Mouse (Mus musculus) neural tube, embryonic 12.5 days (tissue): ENCODE results near the gene Bcl7c. TPM values are rescaled to one million over a fixed set of nuclear protein-coding genes. Genes with fewer than 3 reads are reported as not detected.

Source experiments
- ATAC-seq: fragments of 200-750 bp; cut with Nextera tagmentation; 2 replicates; pipeline ENCODE4 v1.8.0; 2017; ENCODE audit warnings: low read depth, mild to moderate bottlenecking, moderate TSS enrichment, moderate library complexity; ENCODE audit not compliant: low FRiP score
- H3K27ac ChIP-seq: fragments of 300-500 bp; sonication (generic); 2 replicates; pipeline ENCODE4 v1.5.1; 2016
- H3K27me3 ChIP-seq: fragments of 300-500 bp; sonication (generic); replicated peaks from 2 replicates; pipeline ENCODE4 v1.6.1; 2016; ENCODE audit warnings: mild to moderate bottlenecking
- H3K36me3 ChIP-seq: fragments of 300-500 bp; sonication (generic); 2 replicates; pipeline ENCODE4 v1.6.1; 2016; ENCODE audit warnings: mild to moderate bottlenecking
- H3K4me1 ChIP-seq: fragments of 300-500 bp; sonication (generic); 2 replicates; pipeline ENCODE4 v1.6.1; 2016
- H3K4me2 ChIP-seq: fragments of 300-500 bp; sonication (generic); replicated peaks from 2 replicates; pipeline ENCODE4 v1.6.1; 2016; ENCODE audit warnings: mild to moderate bottlenecking
- H3K4me3 ChIP-seq: fragments of 300-500 bp; sonication (generic); 2 replicates; pipeline ENCODE4 v1.5.1; 2016
- H3K9ac ChIP-seq: fragments of 300-500 bp; sonication (generic); 2 replicates; pipeline ENCODE4 v1.6.1; 2016; ENCODE audit warnings: mild to moderate bottlenecking
- H3K9me3 ChIP-seq: fragments of 300-500 bp; sonication (generic); 2 replicates; pipeline ENCODE4 v1.6.1; 2016; ENCODE audit warnings: mild to moderate bottlenecking
- WGBS: fragments of 180-500 bp; shearing (Covaris S2); methylation state at CpG from one replicate; pipeline ENCODE4 v1.1.7; 2016; 5-methylcytosine and 5-hydroxymethylcytosine counted together
- polyA plus RNA-seq: library from polyadenylated mRNA; unstranded; fragments of >200 nt; fragmentation: Nextera tagmentation; extraction: Ambion mirVana; gene quantifications from 2 replicates; pipeline ENCODE4 v1.2.1, GENCODE M21; 2016

Gene Bcl7c
- 71.1 and 74.7 TPM in 2 replicates for polyA plus RNA-seq

DNA sequence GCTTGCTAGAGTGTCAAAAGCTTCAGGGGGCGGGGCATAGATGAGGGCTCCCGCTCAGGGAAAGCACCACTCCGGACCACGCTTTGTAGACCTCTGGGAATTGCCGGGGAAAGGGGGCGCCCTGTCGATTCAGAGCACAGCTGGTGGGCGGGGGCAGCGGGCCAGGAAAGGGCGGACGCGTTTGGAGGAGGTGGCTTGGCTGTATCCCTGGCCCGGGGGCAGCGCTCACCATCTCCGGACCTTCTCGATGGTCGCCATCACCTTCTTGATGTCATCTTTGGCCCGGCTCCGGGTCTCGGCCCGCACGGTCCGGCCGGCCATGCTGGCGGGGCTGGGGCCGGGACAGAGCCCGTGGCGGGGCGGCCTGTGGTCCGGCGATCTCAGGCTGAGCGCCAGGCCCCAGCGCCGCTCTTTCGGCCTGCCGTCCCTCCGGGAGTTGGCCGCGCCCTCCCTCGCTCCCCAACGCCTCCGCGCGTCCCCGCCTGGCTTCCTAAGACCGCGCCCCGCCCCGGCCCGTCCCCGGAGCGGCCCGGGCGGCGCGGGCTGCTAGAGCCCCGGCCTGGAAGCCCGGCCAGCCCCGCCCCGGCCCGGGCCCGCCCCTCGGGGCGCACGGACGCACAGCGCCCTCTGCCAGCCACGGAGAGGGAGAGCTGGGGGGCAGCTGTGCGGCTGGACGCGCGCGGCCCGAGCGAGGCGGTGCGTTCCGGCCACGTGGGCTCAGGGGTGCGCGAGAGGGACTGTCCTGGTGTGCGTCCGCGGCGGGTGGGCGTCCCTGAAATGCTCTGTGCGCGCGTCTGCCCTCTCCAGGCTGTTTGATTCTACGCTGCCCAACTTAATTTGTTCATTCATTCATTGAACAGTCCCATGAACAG, at the start of gene Bcl7c:
TSS of gene Bcl7c (minus strand) at position 727 of the 872 bp plus-strand sequence.
- peak within 1 kb of the TSS; percentile 84 for H3K9ac ChIP-seq
- no peaks in the 10 kb centered on the region for H3K27me3 ChIP-seq
- peak; percentile 81 for ATAC-seq
- under 1% methylated on average over 86 of the region's 90 CpGs for WGBS
- H3K4me1 ChIP-seq: peaks cover 28% of the 10 kb centered on the region
- H3K27ac ChIP-seq: peak within 1 kb of the TSS; percentile 90
- peaks cover 22% of the 10 kb centered on the region for H3K36me3 ChIP-seq
- no peaks in the 10 kb centered on the region for H3K9me3 ChIP-seq
- H3K4me3 ChIP-seq: peak within 1 kb of the TSS; percentile 80
- H3K4me2 ChIP-seq: peak within 1 kb of the TSS; percentile 62

DNA sequence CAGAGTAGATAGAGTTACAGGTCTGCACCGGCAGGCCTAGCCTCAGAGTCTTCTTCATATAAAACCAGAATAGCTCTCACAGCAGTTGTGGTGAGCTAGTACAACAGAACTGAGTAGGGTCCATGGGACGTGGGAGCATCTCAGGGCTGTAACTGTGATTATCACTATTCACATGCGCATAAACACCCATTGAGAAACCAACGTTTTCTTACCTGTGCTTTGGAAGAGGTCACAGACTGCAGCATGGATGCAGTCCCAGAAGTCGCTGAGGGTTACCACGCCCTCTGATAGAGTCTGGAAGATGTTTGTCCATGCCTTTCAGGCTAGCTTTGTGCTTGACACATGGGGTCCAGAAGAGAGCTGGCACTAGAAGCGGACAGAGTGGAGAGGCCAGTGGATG, 45.0 kb upstream of the Bcl7c start:
- Histone ChIP-seq H3K4me2 (no peak overlapping the region), H3K9me3 (no peaks in the 10 kb centered on the region), H3K27me3 (no peaks in the 10 kb centered on the region), H3K27ac (no peak overlapping the region), H3K4me3 (no peak overlapping the region), H3K9ac (no peak overlapping the region), H3K4me1 (0 out of 2 replicates have a peak, but pooled peaks cover 6% of the 10 kb centered on the region), H3K36me3 (peaks cover 94% of the 10 kb centered on the region)
- ATAC-seq: no peak
- WGBS: 90% methylated on average over 7 of the region's 7 CpGs

DNA sequence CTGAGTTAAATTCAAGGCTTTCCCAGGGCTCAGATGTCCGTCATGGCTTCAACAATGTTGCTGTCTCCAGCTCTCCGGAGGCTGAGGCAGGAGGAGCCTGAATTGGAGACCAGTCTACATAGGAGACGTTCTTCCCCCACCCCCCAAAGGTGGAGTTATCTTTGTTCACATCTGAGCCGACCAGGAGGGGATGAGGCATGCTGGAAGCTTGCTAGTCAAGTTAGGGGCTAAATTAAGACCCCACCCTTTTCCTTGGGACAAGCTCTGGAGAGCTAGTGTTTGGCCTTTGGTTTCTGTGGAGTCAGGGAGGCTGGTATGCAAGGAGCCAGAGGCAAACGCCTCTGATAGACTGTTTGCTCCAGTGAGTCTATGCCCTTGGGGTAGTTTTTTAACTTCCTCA, 44.4 kb upstream of the Bcl7c start:
- ATAC-seq: no peak
- H3K9me3 ChIP-seq: no peaks in the 10 kb centered on the region
- WGBS: 85% methylated on average over 5 of the region's 5 CpGs
- 0 out of 2 replicates have a peak, but pooled peaks cover 11% of the 10 kb centered on the region for H3K4me1 ChIP-seq
- H3K36me3 ChIP-seq: peaks cover 94% of the 10 kb centered on the region
- no peak overlapping the region for H3K4me2 ChIP-seq
- no peak overlapping the region for H3K4me3 ChIP-seq
- no peak overlapping the region for H3K9ac ChIP-seq
- H3K27me3 ChIP-seq: no peaks in the 10 kb centered on the region
- no peak overlapping the region for H3K27ac ChIP-seq

DNA sequence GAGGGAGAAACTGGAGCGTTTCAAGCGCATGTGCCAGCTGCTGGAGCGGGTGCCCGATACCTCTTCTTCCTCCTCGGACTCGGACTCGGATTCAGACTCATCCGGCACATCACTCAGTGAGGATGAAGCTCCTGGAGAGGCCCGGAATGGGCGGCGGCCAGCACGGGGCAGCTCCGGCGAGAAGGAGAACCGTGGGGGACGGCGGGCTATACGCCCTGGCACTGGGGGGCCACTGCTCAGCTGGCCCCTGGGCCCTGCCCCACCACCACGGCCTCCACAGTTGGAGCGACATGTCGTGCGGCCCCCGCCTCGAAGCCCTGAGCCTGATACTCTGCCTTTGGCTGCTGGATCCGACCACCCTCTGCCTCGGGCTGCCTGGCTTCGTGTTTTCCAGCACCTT, 43.3 kb upstream of the Bcl7c start:
- Histone ChIP-seq H3K27ac (no peak overlapping the region), H3K27me3 (no peaks in the 10 kb centered on the region), H3K4me3 (no peak overlapping the region), H3K4me2 (no peak overlapping the region), H3K9me3 (no peaks in the 10 kb centered on the region), H3K36me3 (peaks cover 88% of the 10 kb centered on the region), H3K9ac (no peak overlapping the region), H3K4me1 (peaks cover 22% of the 10 kb centered on the region)
- WGBS: 97% methylated on average over 27 of the region's 27 CpGs
- ATAC-seq: no peak

DNA sequence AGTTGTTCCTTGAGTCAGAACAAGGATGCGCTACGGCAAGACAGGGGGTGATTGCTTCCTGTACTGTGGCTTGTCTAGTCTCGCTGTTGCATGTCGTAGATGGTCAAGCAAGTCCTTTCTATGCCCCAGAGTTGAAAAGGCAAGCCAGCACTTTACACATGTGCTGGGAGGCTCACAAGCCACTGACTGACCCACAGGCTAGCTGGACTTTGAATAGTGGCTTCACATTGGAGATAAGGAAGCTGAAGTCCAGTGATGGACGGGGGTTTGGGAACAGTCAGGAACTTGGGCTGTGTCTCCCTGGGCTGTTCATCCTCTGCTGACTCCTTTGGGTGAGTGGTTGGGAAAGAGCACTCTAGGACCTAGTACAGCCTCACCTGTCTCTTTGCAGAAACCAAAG, 42.9 kb upstream of the Bcl7c start:
- 95% methylated on average over 5 of the region's 5 CpGs for WGBS
- no peak for ATAC-seq
- Histone ChIP-seq H3K9ac (no peak overlapping the region), H3K36me3 (peaks cover 83% of the 10 kb centered on the region), H3K27ac (no peak overlapping the region), H3K4me3 (no peak overlapping the region), H3K27me3 (no peaks in the 10 kb centered on the region), H3K4me1 (peaks cover 23% of the 10 kb centered on the region), H3K4me2 (no peak overlapping the region), H3K9me3 (no peaks in the 10 kb centered on the region)

DNA sequence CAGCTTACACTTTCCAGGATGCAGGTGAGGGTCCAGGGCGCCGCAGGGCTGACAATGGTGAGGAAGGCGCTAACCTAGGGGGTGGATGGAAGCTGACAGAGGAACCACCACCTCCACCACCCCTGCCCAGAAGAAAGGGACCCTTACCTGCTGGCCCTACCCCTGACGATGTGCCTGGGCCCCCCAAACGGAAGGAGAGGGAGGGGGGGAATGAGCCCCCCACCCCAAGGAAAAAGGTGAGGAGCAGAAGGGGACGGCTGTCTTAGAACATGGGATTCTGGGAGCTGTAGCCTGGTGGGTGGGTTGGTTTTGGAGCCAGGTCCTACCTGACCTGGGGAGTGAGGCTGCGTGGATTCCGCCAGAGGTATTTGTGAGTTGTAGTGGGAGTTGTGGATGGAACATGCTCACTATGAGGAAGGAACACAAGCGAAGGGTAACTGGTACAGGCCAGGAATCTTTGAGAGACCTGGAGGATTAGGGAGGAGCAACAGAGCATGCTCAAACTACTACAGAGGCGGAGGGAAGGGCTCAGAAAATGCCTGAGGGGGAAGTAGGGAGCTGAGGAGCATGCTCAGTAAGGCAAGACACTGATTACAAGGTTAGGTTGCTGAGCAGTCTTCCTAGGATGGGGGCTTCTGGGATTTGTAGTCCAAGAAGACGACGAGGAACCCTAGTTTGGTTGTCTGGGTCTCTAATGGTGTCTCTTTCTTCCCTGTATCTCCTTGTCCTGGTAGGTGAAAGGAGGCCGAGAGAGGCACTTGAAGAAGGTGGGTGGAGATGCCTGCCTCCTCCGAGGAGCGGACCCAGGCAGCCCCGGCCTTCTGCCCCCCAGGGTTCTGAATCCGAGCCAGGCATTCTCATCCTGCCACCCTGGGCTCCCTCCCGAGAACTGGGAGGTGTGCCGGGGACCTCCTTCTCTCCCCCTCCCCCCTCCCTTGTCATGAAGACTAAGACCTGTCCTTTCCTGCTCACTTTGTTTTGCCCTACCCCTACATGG, 41.7 kb upstream of the Bcl7c start:
- no peak for ATAC-seq
- H3K36me3 ChIP-seq: peaks cover 74% of the 10 kb centered on the region

DNA sequence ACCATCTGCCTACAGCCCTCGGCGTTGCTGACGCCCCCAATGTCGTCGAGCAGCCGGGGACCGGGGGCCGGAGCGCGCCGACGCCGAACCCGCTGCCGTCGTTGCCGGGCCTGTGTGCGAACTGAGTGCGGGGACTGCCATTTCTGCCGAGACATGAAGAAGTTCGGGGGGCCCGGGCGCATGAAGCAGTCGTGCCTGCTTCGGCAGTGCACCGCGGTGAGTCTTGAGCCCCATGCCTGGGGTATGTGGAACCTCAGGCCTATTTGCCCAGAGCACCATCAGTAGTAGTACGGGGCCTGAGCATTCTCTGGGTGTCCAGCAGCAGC, 39.5 kb upstream of the Bcl7c start:
- Histone ChIP-seq H3K36me3 (peaks cover 53% of the 10 kb centered on the region), H3K27ac (no peak overlapping the region)

More for the DNA sequence above, 41.7 kb upstream of the Bcl7c start:
- 0 out of 2 replicates have a peak overlapping the region, but pooled peaks have one; percentile 9 for H3K9ac ChIP-seq
- 91% methylated on average over 19 of the region's 19 CpGs for whole genome bisulfite sequencing
- no peak overlapping the region for H3K4me2 ChIP-seq
- H3K4me3 ChIP-seq: no peak overlapping the region
- no peaks in the 10 kb centered on the region for H3K9me3 ChIP-seq
- H3K27ac ChIP-seq: no peak overlapping the region
- H3K27me3 ChIP-seq: no peaks in the 10 kb centered on the region
- peaks cover 20% of the 10 kb centered on the region for H3K4me1 ChIP-seq

DNA sequence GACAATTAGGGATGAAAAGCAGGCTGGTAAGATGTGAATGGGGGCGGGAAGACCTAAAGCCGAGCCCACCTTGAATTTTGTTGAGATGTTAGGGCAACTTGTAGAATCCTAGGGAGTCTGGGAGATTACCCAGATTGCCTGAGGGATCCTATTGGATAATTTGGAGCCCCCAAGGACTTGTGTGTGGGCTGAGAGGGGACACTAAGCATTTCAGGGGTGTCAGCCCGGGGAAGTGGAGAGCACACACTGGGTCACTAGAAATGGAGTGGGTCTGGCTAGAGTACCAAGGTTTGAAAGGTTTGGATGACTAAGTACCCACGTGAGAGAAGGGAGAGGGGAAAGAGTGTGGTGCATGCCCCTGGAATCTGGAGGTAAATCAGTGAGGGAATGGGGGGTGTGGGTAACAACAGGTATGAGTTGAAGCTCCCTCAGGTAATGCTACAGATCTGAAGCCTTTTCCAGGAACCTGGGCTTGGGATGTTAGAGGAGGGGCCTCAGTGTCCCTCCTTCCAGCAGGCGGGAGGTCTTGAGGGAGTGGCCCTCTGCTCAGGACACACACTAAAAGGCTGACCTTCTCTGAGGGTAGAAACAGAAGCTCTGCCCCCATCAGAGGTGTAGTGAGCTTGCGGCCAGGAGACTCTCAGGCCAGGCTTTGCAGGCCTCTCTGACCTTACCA, 39.0 kb upstream of the Bcl7c start:
- Histone ChIP-seq H3K36me3 (peaks cover 48% of the 10 kb centered on the region), H3K27ac (no peak overlapping the region), H3K9me3 (no peaks in the 10 kb centered on the region), H3K4me1 (peaks cover 24% of the 10 kb centered on the region), H3K4me2 (peak overlapping the region; percentile 91), H3K27me3 (no peaks in the 10 kb centered on the region), H3K9ac (peak overlapping the region; percentile 93), H3K4me3 (peak overlapping the region; percentile 94)
- WGBS: 36% methylated on average over 6 of the region's 6 CpGs
- no peak for ATAC-seq

More for the DNA sequence above, 39.5 kb upstream of the Bcl7c start:
- peak overlapping the region; percentile 91 for H3K4me2 ChIP-seq
- H3K4me1 ChIP-seq: peaks cover 24% of the 10 kb centered on the region
- no peak for ATAC-seq
- peak overlapping the region; percentile 94; the same call in 1 of the 2 replicates for H3K4me3 ChIP-seq
- 94% methylated on average over 28 of the region's 28 CpGs for WGBS
- no peaks in the 10 kb centered on the region for H3K27me3 ChIP-seq
- no peaks in the 10 kb centered on the region for H3K9me3 ChIP-seq
- H3K9ac ChIP-seq: 0 out of 2 replicates have a peak overlapping the region, but pooled peaks have one; percentile 93

DNA sequence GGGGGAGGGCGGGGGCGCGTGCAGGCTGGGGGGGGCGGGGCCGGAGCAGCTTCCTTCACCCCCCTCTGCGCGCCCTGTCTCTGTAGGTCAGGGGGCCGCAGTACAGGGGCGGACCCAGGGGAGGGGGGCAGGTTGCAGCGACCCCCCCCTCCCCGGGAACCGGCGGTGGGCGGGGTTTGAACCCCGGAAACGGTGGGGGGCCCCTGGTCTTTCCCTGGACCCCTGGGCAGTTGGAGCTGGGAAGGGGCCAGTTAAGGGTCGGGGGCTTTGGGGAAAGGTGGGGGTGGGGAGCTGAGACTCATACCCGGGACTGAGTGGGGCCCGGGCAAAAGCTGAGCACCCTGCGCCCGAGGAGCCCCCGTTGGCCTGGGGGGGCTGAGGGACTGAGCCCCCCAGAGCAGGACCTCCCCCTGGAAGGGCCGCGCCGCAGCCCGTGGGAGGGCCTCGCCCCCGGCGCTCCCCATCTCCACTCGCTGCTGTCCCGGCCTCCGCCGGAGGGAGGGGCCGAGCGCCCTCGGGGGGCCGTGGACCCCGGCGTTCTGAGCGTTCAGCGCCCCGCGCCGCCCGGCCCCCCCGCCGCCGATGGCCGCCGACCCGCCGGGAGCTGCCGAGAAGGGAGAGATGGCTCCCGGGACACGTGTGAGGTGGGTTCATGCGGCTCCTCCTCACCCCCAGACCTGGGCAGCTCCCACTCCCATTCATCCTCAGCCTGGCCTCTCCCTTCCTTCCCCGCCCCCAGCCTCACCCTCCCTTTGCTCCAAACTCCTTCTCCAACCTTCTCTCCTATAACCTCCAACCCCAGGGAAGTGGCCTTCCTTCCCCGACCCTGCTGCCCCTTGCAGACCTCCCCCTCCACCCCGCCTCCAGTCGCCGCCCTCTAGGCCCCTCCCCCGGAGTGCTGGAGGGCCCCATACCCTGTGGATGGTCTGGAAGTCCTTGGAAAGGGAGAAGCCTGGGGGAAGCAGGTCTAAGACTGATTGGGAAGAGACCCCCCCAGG, 38.1 kb upstream of the Bcl7c start:
- no peaks in the 10 kb centered on the region for H3K27me3 ChIP-seq
- H3K27ac ChIP-seq: peak overlapping the region; percentile 76
- H3K4me1 ChIP-seq: peaks cover 24% of the 10 kb centered on the region
- peak overlapping the region; percentile 93 for H3K9ac ChIP-seq
- peak; percentile 6; the same call in 1 of the 2 replicates for ATAC-seq
- H3K4me2 ChIP-seq: peak overlapping the region; percentile 91
- H3K9me3 ChIP-seq: no peaks in the 10 kb centered on the region
- H3K4me3 ChIP-seq: peak overlapping the region; percentile 94
- H3K36me3 ChIP-seq: peaks cover 41% of the 10 kb centered on the region
- under 1% methylated on average over 49 of the region's 62 CpGs for WGBS

DNA sequence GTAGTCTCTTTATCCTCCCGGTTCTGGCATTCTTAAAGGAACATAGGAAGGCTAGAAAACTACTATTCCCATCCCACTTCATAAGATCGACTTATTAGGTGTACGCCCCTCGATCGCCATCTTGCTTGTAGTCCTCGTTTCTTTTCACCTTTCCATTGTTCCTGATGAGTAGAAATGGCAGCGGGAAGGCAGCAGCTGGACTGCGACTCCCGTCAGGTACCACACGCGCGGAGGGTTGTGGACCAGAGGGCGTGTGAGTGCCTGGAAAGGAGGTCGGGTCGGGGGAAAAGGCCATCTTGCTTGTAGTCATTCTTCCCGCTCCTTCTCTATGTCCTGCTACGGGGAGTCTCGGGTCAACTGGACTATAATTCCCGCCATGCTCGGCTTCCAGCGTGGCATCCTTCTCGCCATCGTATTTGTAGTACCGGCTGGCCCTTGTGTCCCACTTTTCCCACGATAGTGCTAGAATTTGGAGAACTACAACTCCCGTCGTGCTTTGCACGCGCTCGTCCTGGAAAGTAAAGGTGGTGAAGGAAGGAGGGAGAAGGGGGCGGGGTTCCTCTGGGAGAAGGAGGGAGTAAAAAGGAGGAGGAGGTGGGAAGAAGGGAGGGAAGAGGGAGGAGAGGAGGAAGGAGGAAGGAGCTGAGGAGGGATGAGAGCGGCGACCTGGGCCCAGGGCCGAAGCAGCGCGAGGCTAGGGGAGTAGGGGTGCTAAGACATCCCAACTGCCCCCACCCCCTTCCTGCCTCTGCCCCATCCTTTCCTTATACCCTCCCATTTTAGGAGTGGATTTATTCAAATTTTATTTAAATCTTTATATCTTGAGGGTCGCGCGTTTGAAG, 37.1 kb upstream of the Bcl7c start:
- Histone ChIP-seq H3K9me3 (no peaks in the 10 kb centered on the region), H3K4me3 (peak overlapping the region; percentile 94), H3K27me3 (no peaks in the 10 kb centered on the region), H3K4me1 (peaks cover 24% of the 10 kb centered on the region), H3K36me3 (peaks cover 32% of the 10 kb centered on the region), H3K4me2 (peak overlapping the region; percentile 91), H3K27ac (peak overlapping the region; percentile 76), H3K9ac (peak overlapping the region; percentile 93)
- peak; percentile 86 for ATAC-seq
- WGBS: under 1% methylated on average over 39 of the region's 39 CpGs
